Mouse (Mus musculus) spleen, adult 2 months (tissue): ENCODE data around the gene Syce1.

Experiments
- CTCF ChIP-seq: fragments of 200-500 bp; IDR thresholded peaks from 2 replicates; pipeline ENCODE4 v1.5.1; 2011; ENCODE audit warnings: mild to moderate bottlenecking, inconsistent platforms; ENCODE audit not compliant: insufficient read depth, insufficient read length, insufficient replicate concordance; ENCODE audit errors: extremely low read depth
- POLR2A ChIP-seq: fragments of 200-500 bp; IDR thresholded peaks from 2 replicates; pipeline ENCODE4 v1.6.1; 2011; ENCODE audit warnings: low read depth, low read length, inconsistent platforms

DNA sequence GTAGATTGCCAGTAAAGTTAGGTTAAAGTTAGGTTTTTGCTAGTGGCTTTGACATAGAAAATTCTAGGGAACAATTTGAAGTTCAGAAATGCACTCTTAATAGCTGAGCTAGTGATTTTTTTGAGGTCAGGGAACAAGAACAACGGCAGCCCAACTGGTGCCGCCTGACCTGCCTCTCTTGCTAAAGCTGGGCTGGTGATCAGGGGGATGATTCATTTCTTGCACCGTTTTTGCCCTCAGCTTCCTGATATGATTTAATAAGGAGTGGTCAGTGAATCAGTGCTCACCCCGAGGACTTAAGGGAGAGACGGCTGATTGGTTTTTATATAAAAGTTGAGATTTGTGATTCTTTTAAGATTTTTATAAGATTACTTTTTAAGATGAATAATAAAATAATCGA is 43.8 kb upstream of the Syce1 start:
- TF ChIP-seq CTCF, result no peak
- no peak for TF ChIP-seq POLR2A
